Mouse (Mus musculus): Measurements from ENCODE around the gene Itgad.

DNA sequence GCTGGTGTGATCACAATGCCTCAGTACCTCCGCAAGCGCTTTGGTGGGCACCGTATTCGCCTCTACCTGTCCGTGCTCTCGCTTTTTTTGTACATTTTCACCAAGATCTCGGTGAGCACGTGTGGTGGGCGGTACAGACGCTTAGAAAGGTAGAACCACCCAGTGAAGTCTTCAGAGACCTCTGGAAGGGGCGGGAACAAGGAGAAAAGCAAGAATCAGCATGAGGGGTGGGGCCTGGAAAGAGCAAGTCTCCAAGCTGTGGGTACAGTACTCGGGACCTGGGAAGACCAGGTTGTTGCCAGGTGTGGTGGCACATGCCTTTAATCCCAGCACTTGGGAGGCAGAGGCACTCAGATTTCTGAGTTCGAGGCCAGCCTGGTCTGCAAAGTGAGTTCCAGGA lies 113.2 kb downstream of the Itgad start:
- TF ChIP-seq POLR2A (IDR thresholded peaks at IDR 0.05; ENCODE audit: control insufficient read depth, extremely low read depth, insufficient read depth, low read length, poor library complexity) (no peak), CTCF (IDR thresholded peaks at IDR 0.05; ENCODE audit: borderline replicate concordance, control insufficient read depth, extremely low read depth, insufficient read depth, low read length, poor library complexity) (no peak)
